Mouse (Mus musculus) adrenal gland, postnatal 25 days (tissue): ENCODE measurements around the gene H2-Eb2. TPM values are rescaled to one million over a fixed set of nuclear protein-coding genes. Genes with fewer than 3 reads are reported as not detected.

ENCODE experiments used
- DNase-seq: peaks from one replicate; pipeline ENCODE4 v3.0.0; 2021; ENCODE audit warnings: mixed read lengths
- long read RNA-seq: library from polyadenylated mRNA; stranded (forward); transcript quantifications from one replicate; pipeline ENCODE4 v2.0.0, GENCODE M21; 2021
- total RNA-seq: library from RNA; stranded (reverse); gene quantifications from 2 replicates; pipeline ENCODE4 v1.2.3, GENCODE M21; 2021

H2-Eb2 gene
- total RNA-seq: not detected in 2 replicates
- long read RNA-seq: 0 reads

DNA sequence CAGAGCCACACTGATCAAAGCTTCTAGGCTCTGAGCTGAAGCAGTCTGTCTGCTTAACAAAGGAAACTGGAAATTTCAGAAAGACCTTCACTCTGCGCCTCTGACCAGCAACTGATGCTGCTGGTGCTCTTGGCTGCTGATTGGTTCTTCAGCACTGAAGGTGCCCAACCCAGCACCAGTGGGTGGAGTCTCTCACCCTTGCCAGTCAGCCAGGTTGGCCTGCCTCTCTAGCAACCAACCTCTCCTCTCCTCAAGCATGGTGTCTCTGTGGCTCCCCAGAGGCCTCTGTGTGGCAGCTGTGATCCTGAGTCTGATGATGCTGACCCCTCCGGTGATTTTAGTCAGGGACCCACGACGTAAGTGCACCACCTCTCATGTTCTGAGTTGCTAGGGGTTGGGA is at the start of gene H2-Eb2:
Gene H2-Eb2 (plus strand): TSS at position 230 of the 400 bp plus-strand sequence.
- DNase-seq: no peak

DNA sequence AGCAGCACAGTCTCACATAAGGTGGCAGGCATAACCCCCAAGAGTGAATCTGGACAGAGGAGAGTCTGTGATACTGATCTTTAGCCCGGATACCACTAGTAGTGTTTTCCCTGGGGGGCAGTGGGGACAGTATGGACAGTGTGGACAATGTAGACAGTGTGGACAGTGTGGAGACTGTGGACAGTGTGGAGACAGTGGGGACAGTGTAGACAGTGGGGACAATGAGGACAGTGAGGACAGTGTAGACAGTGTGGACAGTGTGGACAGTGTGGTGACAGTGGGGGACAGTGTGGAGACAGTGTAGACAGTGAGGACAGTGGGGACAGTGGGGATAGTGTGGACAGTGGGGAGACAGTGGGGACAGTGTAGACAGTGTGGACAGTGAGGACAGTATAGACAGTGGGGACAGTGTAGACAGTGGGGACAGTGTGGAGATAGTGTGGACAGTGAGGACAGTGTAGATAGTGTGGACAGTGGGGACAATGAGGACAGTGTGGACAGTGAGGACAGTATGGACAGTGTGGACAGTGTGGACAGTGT is 44.9 kb upstream of the H2-Eb2 start:
- no peak for DNase-seq

DNA sequence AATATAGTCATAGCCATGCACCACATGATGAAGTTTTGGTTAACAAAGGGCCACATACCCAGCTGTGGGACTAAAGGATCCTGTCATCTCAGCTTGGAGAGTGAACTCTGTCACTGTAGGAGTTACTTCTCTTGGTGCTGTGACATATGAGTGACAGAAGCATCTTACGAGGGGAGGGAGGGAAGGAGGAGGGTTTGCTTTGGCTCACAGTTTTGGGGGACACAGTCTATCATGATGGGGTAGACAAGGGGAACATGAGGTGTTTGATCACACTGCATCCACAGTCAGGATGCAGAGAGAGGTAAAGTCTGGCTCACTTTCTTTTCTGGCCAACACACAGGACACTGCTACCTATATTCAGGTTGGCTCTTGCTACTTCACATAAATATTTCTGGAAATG is 43.6 kb upstream of the H2-Eb2 start:
- DNase-seq: no peak

DNA sequence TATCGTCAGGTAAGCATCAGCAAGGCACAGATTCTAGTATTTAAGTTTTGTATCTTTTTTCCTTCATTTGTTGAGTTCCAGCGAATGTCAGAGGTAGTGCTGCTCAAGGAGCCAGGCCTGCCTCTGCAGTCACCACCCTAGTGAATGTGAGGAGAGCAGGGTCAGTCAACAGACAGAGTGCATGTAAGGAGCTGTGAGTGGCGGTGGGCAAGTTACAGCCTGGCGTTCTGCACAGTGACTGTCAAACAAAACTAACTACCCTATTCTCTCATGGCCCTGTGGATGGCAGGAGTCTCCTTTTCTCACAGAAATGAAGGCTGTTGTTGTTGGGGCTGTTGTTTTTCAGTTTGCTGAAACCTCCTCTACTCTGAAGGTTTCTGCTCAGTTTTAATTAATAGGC is 40.1 kb upstream of the H2-Eb2 start:
- DNase-seq: no peak

DNA sequence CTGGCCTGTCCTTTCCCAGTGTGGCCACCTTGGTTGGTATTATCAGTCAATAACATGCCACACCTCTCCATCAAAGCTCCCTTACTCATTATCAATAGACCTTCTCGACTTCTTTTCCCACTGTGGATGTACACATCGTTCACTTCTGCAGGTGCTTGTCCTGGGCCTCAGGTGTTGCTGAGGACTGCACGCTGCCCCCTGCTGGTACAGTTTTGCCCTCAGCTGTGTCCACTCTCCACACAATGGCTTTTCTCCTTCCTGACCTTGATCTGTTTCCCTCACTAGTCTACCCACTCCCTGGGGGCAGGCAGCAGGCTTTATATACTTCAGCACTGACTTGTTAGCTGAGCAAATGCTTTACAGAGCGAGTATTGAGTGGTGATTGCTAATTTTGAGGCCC is 39.6 kb upstream of the H2-Eb2 start:
- DNase-seq: peak; percentile 46

DNA sequence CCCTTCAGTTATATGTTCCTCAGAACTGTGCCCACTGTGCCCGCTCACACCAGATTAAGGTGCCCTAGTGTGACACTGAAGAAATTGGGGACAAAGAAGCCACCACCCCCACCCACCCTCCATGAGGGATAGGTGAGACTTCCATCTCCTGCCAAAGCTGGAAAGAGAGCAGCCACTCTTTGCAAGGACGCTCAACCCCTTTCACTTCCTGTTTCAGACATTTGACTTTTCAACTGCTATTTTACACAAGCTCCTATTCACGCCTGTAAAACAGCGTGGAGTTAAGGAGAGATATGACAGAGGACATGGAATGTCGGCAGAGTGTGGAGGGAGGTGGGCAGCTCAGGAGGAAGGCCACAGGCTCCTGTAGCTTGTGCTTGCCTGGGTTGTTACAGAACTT is 39.0 kb upstream of the H2-Eb2 start:
- no peak for DNase-seq

DNA sequence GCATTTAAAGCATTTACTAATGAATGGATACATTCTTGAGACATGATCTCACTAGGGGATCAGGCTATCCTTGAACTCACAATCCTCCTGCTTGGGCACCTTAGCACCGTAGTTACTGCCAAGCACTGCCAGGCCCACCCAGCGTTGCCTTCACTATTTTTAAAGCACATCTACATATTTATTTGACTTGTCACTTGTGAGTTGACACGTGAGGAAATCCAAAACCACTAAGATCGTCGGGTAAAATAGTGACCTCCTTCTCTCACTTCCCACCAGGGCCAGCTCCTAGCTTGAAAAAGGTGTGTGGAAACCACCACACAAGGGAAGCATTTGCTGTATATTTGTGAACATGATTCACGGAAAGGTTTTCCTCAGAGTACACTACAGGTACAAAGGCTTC is 38.5 kb upstream of the H2-Eb2 start:
- no peak for DNase-seq

DNA sequence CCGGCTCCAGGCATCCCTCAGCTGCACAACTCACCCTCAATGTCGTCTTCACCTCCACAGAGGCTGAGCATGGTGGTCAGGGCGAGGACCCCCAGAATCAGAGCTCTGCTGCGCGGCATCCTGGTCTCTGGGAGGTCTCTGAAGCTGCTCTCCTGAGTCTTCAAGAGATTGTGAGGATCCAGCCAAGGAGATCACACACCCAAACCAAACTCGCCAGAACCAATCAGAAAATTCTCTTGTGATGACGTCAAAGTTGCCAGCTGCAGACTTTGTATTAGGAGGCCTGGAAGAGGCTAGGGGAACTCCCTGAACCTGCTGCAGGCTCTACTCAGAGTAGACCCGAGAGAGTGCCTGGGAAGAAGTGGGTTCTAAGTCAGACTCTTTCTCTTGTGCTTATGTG is 37.8 kb upstream of the H2-Eb2 start, which contains the start of gene H2-Aa:
Gene H2-Aa (minus strand): TSS at position 176 of the 400 bp plus-strand sequence.
- DNase-seq: peak; percentile 60

DNA sequence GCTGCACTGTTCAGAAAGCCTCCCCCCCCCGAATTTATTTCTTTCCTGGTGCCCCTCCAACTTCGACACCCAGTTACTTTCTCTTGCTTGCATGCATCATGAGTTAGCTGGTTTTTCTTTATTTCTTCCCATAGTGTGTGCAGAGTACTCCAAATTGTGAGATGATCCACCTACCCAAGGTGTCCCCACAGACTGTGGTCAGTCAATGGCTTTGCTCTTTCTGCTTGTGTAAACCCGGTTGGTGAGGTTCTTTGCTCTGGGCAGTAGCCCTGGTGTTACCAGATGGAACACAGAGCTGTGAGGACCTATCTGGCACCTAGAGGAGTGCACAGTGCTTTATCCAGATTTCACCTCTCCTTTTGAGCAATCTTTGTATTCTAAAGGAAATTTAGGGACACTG is 37.3 kb upstream of the H2-Eb2 start:
- no peak for DNase-seq

DNA sequence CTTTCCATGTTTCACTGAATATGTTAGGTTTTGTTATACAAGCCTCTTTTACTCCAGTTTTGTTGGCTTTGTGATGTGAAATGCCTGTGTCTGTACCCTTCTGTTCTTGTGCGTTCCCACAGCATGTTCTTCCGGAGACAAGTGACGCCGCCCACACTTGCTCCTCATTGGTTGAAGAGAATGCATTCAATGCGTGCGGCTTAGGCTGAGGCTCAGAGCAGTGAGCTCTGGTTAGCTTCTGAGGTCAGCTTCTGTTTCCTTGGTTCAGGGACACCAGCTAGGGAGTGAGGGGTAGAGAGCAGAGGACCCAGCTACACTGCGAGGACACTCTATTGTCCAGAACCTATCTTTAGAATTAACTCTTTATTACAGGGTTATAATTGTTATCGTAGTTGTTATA is 33.9 kb upstream of the H2-Eb2 start:
- DNase-seq: peak; percentile 70

DNA sequence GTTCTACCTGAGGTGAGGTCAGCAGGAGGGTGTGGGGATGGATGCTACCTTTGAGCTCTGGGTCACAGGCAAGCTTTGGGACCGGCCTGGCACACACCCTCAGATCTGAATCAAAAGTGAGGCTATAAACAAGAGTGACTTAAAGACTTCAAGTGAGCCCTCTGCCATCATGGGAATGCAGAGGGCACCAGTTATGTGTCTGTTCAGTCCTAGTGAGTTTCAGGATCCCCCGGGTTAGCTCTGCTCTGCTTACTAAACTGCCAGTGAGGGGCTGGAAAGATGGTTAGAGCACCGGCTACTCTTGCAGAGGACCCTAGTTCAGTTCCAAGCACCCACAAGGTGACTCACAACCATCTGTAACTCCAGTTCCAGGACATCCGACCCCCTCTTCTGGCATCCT is 32.9 kb upstream of the H2-Eb2 start:
- DNase-seq: no peak

DNA sequence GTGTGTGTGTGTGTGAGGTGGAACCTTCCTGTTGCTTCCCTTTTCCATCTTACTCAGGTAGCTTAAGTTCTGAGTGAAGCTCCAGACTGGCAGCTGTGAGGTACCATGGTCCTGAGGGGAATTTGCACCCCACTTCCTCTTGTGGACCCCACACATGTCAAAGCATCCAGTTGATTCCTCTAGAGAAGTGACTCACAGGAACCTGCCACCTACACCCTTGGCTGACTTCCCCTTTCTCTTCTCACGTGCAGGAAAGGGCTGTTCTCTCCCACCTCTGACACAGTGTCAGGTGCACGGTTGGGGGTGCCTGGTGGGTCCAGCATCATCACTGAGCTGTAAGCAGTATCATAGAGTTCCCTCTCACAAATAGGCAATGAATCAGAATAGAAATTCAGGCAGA is 31.9 kb upstream of the H2-Eb2 start:
- no peak for DNase-seq

DNA sequence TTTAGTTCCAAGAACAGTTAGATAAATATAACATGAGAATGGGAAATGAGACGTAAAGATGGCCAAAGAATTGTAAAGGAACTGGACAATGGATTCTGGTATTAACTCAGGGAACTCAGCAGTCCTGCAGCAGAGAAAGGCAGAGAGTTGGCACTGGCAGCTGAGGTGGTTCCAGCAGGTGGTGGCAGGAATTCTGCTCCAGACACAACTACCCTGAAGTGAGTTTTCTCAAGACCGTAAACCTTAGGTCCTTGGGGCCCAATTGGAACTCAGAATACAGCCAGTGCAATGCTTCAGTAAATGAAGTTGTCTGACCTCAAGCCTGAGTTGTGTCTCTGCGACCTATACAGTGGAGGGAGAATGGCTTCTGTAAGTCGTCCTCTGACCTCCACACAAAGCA is 31.2 kb upstream of the H2-Eb2 start:
- DNase-seq: no peak

DNA sequence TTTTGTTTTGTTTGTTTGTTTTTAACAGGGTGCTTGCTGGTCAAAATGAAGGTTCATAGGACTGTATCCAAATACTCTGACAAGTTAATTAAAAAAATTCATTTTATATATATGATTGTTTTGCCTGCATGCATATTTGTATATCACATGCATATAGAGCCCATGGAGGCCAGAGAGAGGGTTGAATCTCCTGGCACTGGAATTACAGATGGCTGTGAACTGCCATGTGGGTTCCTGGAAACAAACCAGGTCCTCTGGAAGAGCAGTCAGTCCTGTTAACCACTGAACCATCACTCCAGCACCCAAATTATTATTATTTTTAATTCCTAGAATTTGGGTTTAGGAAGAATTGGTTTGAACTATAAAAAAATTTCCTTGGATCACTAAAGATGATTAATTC is 30.2 kb upstream of the H2-Eb2 start:
- no peak for DNase-seq

DNA sequence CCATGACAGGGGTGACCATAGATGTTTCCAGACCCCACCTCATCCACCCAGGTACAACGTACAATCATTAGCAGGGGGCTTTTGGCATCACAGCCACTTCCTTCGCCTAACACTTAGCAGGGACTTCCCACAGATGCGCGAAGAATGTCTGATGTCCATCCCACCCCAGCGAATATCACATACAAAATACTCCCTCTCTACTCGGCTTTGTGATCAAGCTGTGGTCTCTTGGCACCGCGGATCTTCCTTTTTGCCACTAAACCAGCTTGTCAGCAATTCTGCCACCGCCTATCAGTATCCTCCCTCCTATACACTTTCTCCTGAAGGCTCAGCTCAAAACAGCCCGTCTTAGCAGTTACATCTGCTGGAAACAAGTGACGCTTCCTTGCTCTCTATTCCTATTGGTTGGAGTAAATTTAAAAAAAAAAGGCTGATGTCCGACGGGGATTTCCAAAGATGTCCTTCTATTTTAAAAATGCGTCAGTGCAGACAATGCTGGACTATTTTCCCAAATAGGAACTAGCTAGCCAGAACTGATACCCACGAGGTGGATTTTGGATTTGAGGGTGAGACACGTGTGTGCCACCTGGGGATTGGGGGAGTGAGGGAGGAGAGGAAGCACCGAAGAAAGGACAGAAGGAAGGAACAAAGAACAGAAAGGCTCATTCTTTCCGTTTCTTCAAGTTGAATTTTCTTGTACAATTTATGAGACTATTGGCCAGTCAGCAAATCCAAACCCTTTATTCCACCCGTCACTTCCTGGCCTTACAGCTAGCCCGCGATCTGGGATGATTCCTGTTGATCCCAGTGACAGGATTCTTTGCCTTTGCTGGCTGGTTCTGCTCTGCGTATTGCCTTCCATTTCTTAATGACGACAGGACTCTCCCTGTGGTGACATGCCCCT is 29.3 kb upstream of the H2-Eb2 start:
- no peak for DNase-seq

DNA sequence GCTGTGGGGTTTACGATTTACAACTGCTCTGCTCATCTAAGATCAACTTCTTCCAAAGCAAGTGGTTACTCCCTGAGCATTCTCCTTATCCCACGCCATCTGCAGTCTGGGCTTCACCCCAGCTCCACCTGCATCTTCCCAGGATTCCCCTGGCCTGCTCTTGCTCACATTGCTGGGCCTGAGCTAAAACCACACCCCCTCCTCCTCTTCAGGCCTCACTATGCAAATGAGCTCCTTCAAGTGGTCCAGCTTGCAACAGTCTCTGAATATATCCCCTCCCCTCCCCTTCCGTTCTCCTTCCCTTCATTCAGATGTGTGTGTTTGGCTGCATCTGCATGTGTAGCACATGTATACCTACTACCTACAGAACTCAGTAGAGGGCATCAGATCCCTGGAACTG is 26.1 kb upstream of the H2-Eb2 start:
- no peak for DNase-seq

DNA sequence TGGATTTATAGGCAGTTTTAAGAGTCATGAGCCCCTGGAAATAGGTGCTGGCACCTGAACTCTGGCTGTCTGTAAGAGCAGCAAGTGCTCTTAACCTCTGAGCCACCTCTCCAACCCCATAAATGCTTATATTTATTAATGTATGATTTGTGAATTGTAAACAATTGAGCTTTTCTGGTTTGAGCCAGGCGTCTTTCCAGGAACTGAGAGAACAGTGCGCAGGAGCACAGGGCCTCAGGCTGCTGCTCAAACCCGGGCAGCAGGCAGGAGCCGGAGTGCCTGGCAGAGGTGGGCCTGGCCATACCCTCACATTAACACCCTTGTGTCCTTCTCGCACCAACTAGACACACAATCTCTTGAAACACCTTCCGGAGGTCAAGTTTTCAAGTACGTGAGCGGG is 25.4 kb upstream of the H2-Eb2 start:
- no peak for DNase-seq

DNA sequence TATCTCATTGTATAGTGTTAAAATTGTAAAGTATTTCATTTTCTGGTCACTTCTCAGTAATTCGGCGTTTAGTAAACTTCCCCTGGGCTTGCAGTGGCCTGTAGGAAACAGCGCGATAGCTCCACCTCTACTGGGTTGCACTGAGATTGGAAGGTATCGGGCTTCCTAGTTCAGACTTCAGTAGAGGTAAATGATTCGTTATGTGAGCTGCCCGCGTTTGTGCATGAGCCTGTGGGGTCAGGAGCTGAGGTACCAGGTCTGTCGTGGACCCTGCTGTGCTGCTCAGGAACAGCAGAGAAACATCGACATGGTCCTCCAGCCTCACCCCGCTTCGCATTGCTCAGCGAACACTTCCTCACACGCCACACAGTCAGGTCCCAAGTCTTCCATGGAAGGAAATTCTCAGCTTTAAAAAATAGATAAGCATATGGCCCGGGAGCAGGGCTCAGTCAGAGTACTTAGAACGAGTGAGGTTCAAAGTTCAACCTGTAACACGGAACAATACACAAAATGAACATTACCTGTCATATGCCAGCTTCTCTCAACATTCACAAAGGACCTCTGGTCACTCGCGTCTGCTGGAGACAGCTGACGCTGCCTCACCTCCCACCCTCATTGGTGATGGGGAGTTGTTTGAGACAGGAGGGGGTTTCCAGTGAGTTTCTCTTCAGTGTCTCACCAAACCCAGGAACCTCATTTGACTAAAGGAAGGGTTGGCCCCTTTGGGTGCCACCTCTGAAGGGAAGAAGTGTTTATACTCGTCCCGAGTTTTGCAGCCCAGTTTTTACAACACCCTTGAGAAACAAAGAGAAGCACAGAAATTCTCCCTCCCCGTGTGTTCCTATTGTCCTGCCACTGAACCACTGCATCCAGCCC is 24.5 kb upstream of the H2-Eb2 start:
- no peak for DNase-seq

DNA sequence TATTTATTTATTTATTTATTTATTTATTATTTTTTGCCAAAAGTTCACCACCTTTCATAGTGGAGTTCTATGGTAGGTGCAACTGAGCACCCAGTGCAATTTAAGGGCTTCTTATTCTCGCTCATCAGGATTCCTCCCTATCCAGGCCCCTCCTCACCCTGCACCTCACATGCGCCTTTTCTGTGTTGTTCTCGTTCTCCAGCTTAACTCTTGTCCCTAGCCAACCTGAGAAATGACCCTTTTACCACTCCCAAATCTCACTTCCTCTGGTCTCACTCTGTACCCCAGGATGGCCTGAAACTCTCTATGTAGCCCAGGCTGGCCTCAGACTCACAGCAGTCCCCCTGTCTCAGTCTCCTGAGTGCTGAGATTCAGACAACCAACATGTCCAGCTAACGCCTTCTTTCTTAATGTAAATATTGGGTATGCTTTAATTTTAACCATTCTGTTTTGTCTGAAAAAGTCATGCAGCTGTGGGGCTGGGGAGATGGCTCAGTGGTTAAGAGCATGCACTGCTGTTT is 23.7 kb upstream of the H2-Eb2 start:
- no peak for DNase-seq

DNA sequence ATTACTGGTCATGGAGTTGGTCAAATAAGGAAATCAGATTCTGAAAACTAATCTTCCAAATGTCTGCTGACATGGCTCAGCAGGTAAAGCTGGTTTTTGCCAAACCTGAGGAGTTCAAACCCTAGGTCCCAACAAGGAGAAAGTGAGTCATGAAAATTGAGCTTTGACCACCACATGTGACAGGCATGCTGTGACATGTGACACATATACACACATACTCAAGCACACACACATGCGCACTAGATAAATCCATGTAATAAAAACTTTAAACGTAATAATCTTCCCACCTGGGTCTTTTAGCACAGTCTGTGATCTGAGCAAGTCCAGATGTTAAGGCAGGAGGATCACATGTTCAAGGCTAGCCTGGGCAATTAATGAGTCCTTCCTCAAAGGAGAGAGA is 21.7 kb upstream of the H2-Eb2 start:
- DNase-seq: no peak

DNA sequence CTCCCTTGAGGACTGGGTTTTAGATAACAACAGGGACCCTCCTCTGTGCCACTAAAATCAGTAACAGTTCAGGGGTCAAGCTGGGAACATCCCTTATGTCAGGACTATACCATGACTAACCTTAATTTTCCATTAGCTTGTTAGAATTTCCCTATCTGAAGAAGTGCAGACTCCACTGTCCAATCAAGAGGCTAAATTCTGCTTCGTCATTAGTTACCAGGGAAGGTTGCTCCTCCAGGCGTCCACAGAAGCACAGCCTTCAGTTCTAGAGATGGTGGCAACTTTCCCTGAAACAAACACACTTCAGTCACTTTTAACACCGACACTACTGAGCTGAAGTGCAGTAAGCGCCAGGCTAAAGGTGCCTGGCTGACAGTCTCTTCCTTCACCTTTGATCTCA is 20.7 kb upstream of the H2-Eb2 start:
- peak; percentile 24 for DNase-seq

DNA sequence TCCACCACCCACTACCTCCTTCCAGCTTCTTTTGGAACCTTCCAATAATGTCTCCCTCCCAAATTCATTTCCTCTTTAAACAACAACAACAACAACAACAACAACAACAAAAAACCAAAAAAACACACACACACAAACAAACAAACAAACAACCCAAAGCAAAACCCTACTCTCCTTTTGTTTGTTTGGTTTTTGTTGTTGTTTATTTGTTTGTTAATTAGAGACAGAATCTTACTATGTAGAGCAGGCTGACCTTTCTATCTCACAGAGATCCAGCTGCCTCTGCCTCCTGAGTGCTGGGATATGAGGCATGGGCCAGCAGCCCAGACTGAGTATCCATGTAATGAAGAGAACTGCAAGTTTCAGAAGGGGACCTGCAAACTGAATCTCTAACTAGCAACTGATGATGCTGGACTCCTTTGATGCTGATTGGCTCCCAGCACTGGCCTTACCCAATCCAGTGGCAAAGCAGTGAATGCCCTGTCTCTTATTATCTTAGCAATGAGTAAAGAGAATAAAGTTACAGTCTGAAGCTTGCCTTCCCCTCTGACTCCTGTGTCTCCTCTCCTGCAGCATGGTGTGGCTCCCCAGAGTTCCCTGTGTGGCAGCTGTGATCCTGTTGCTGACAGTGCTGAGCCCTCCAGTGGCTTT is 20.0 kb upstream of the H2-Eb2 start, which contains the start of gene H2-Eb1:
Gene H2-Eb1 (plus strand): TSS at position 488 of the 651 bp plus-strand sequence.
- peak; percentile 72 for DNase-seq
